Mouse (Mus musculus): ENCODE data around the gene Acot5. TPM values are rescaled to one million over a fixed set of nuclear protein-coding genes. Genes with fewer than 3 reads are reported as not detected.

The Acot5 gene
- total RNA-seq, 2 experiments from 2014 or later, result not detected

GRCm38 (mm10) chr12:84114153-84114994 lies 45.2 kb downstream of the Acot5 start, which contains the start of gene Dnal1:
Gene Dnal1, plus strand, starts transcription at chr12:84114366.
- peak; percentile 100 for ATAC-seq (replicated peaks; ENCODE audit: poor library complexity)

- ATAC-seq (replicated peaks; ENCODE audit: poor library complexity), result no peak
Measured at GRCm38 (mm10) chr12:84119584-84119983, 50.5 kb downstream of the Acot5 start.

Other genes with a start within 250 kb of the Acot5 start
- 15.9 and 19.3 TPM in 2 replicates for gene Numb, start 147.4 kb upstream of the Acot5 start, total RNA-seq (2015)
- 12.6 and 26.8 TPM in 2 replicates for gene Numb, start 147.4 kb upstream of the Acot5 start, total RNA-seq (2017)
- gene Riox1, start 118.7 kb upstream of the Acot5 start, total RNA-seq (2015), result 13.5 and 14.6 TPM in 2 replicates
- 16.7 and 17.7 TPM in 2 replicates for gene Riox1, start 118.7 kb upstream of the Acot5 start, total RNA-seq (2017)
- gene Heatr4, start 84.5 kb upstream of the Acot5 start, total RNA-seq (2015), result not detected in 2 replicates
- gene Heatr4, start 84.5 kb upstream of the Acot5 start, total RNA-seq (2017), result not detected in 2 replicates
- 12.1 and 13.3 TPM in 2 replicates for gene Acot2, start 81.5 kb upstream of the Acot5 start, total RNA-seq (2015)
- 9.4 and 12.7 TPM in 2 replicates for gene Acot2, start 81.5 kb upstream of the Acot5 start, total RNA-seq (2017)
- 10.8 and 14.6 TPM in 2 replicates for gene Acot1, start 59.8 kb upstream of the Acot5 start, total RNA-seq (2015)
- gene Acot1, start 59.8 kb upstream of the Acot5 start, total RNA-seq (2017), result 11.8 and 13.6 TPM in 2 replicates
- gene Acot4, start 30.9 kb upstream of the Acot5 start, total RNA-seq (2015), result 0.07 TPM in 1 of 2 replicates, not detected in the other
- gene Acot4, start 30.9 kb upstream of the Acot5 start, total RNA-seq (2017), result 0.03 TPM in 1 of 2 replicates, not detected in the other
- gene Gm49366, start 30.4 kb upstream of the Acot5 start, total RNA-seq (2015), result not detected in 2 replicates
- gene Gm49366, start 30.4 kb upstream of the Acot5 start, total RNA-seq (2017), result not detected in 2 replicates
- gene Acot3, start 17.2 kb upstream of the Acot5 start, total RNA-seq (2015), result not detected in 2 replicates
- gene Acot3, start 17.2 kb upstream of the Acot5 start, total RNA-seq (2017), result not detected in 2 replicates
- gene Acot6, start 31.3 kb downstream of the Acot5 start, total RNA-seq (2015), result 1.5 and 2.0 TPM in 2 replicates
- 1.7 and 2.0 TPM in 2 replicates for gene Acot6, start 31.3 kb downstream of the Acot5 start, total RNA-seq (2017)
- 0.61 and 1.1 TPM in 2 replicates for gene Dnal1, start 45.0 kb downstream of the Acot5 start, total RNA-seq (2015)
- gene Dnal1, start 45.0 kb downstream of the Acot5 start, total RNA-seq (2017), result 0.41 and 0.75 TPM in 2 replicates
- gene Pnma1, start 79.2 kb downstream of the Acot5 start, total RNA-seq (2015), result 0.15 TPM in 2 replicates
- gene Pnma1, start 79.2 kb downstream of the Acot5 start, total RNA-seq (2017), result 0.24 and 0.62 TPM in 2 replicates
- 13.7 and 14.1 TPM in 2 replicates for gene Elmsan1, start 149.6 kb downstream of the Acot5 start, total RNA-seq (2015)
- gene Elmsan1, start 149.6 kb downstream of the Acot5 start, total RNA-seq (2017), result 11.5 and 15.2 TPM in 2 replicates
- 15.6 and 20.5 TPM in 2 replicates for gene Ptgr2, start 215.9 kb downstream of the Acot5 start, total RNA-seq (2015)
- gene Ptgr2, start 215.9 kb downstream of the Acot5 start, total RNA-seq (2017), result 58.3 and 69.6 TPM in 2 replicates
- gene Zfp410, start 247.5 kb downstream of the Acot5 start, total RNA-seq (2015), result 34.5 and 53.4 TPM in 2 replicates
- 33.8 and 43.4 TPM in 2 replicates for gene Zfp410, start 247.5 kb downstream of the Acot5 start, total RNA-seq (2017)